Mouse (Mus musculus) Muller cell, postnatal 12 days (primary cell): ENCODE data around the gene Tpk1.

Experiments
- DNase-seq: peaks from one replicate; pipeline ENCODE4 v3.0.0-alpha.2; 2015; ENCODE audit errors: inconsistent ontology term

Gene Tpk1

DNA sequence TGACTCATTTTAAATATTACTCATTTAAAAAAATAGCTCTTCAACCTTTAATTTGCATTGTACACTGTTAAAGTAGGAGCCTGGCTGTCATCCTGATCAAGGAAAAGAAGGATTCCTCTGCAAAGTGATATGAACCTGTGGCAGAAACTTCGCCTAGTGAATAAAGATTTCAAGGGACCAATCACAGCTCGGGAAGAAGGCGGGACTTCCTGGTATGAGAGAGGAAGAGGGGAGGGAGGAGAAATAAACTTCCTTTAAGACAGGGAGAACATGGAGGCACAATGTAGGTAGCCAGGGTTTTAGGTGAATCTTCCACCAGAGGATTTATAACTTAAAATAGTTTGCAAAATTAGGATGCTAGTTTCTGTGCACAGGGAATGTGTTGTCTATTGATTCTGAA, 223.9 kb downstream of the Tpk1 start:
- DNase-seq, result no peak

DNA sequence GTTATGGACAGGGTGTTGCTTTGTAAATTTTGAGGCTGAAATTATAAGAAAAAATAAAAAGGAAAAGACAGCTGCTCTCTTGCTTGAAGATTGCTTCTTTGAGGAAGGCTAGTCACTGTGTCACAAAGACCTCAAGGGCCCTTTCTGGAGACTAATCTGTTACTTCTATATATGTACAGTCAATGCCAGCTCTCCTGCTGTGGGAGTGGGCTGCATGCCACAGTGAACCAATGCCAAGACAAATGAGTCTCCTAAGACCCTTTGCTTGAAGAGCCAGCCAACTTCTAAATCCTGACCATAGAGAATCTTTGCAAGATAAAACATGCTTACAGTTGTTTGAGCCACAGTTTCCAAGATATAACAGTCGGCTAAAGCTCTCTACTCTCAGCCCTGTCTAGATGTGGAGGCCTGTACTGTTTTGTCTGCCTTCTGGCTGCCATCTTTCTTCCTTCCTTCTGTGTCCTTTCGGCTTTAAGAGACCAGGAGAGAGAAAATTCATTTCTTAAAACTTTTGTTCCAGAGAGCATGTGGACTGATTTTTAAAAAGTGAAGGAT, 230.0 kb downstream of the Tpk1 start:
- no peak for DNase-seq

DNA sequence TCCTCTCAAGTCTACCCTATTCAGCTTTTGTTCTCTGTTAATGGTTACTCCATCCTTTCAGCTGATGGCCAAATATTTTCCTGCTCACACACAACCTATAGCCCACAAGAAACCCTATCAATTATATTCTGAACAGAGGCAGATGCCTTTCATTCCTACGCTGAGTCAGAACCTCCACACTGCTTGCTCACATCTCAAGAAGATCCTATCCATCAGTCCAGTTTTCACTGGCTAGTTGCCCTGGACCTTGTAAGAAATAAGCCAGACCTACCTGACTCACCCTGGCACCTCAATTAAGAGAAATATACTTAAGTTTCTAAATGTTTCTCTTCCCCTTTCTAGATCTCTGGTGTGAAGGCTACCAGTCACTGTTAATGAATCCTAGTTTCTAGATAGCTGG, 231.7 kb downstream of the Tpk1 start:
- DNase-seq, result peak; percentile 43

DNA sequence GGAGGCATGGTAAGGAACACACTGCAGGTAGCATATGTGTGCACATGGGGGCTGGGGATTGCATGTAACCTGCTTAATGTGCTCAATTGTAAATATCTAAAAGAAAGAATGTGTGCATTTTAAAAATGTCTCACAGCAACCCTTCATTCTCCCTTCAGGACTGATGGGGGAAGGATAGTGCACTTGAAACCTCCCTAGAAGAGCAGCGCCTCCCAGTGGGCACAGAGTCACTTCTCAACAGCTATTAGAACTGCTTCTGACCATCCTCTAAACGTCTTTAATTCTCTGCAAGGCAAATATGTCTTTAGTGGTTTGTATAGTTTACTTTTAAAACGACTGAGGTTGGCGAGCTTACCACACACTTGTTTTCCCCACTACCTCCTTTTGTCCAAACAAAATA, 241.1 kb downstream of the Tpk1 start:
- no peak for DNase-seq

DNA sequence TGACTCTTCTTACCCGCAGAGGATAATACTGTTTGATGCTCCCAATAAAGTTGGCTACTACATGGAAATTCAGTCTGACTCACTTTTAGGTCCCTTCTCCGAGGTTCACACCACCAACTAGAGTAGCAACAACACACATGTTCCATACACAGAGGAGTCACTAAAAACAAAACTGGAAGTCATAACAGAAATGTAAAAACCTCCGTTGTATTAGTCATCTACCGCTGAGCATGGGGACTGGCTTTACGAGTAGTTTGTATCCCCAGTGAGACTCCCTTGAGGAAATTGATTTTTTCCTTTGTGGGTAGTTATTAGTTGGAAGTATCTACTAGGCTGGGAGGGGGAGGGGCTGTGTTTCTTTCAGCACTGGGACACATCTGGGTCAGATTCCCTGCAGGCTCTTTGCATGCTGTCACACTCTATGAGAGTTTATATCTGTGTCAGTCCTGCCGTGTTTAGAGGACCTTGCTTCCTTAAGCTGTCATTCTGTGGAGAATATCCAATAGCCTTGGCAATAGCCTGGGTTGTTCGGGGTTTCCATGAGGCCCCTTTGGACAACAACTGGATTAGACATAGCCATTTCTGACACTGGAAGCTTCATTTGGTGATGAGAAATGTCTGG, 245.6 kb downstream of the Tpk1 start:
- no peak for DNase-seq

DNA sequence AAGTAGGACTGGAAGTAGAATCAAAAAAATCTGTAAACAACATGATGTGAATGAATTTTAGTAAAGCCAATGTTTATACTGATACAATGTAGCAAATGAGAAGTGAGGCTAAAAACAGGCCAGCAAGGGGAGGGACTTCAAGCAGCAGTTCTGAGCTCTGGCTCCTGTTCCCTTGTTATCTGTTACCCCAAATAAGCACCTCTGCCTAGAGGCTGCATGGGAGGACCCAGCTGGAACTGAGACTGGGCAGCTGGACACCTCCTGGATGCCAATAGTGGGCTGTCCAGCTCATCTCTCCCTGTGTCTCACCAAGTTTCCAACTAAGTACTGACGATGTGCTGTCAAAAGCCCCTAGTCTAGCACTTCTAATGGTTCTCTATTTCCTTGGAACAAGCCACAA, 257.1 kb downstream of the Tpk1 start:
- DNase-seq, result no peak

DNA sequence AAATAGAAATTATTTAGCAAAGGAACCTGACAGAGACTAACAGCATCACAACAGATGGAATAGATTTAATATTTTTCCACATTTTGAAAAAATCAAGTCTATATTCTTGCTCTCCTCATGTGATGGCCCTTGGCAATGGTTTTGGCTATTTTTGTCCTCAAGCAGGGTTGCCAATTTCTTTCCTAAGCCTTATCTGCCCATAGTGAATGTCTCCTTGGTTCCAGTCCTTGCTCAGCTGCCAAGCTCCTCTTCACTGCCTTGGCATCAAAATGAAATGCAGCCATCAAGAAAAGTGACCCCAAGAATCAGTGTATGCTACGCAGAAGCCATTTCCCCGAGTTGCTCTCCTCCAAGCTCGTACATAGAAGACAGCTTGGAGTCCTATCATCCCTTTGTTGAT, 263.0 kb downstream of the Tpk1 start:
- no peak for DNase-seq

DNA sequence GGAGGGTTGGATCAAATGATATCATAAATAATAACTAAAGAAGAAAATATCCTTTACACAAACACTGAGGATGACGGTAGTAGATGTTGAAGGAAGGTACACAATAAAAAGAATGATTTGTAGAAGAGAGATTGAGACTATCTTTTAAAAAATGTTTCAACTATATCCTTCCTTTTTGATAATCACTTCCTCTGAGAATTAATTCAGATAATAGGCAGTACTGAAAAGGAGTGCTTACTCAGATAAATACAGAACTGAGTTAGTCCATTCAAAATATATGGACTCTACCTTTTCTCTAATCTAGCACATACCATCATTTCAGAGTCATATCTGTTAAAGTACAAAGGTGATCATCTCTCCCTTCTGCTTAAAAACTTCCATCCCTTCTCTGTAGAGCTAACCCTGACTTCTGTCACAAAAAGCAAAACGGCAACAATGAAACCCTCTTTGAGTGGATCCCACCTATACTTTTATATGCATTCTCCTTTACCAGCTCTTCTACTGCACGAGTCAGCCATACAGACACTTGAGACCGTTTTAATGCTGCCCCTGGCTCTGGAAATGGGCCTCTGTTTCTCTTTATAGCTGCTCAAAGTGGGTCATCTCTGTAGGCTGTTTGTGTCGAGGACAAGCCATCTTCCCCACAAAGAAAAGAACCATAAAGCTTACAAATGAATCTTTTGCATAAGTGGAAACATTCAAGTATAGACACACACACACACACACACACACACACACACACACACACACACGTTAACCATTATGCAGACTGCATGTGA, 263.7 kb downstream of the Tpk1 start:
- no peak for DNase-seq

DNA sequence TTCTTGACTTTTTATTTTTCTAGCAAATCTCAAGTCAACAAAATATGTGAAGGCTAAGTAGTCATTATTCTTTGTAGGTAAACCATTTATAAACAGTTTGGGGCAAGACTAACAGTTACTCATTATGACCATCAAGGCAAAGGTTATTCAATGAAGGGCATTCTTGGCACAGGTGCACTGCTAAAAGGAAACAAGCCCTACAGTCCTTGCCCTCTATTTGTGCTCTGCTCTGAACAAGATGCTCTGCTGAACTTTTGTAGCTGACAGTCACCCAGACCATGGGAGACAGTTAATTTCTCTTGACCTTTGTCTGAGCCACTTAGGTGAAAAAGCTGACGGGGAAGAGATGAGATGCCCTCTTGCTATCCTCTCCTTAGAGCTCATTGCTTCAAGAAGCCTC, 269.7 kb downstream of the Tpk1 start:
- no peak for DNase-seq

DNA sequence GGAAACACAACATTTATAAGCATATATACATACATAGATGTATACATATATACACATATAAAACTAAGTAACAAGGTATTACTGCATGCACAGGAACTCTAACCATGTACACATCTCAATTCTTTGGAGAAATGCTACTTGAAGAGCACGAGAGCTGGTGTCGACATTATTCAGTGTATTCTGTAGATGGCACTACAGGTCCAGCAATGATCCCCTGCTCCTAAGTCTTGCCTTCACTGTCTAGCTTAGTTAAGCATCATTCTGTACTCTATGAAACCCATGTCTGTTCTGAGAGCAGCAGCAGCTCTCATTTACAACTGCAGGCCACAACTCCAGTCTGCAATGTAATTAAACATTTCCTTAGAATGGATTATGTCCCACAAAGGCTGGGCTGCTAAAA, 270.5 kb downstream of the Tpk1 start:
- peak; percentile 47 for DNase-seq

DNA sequence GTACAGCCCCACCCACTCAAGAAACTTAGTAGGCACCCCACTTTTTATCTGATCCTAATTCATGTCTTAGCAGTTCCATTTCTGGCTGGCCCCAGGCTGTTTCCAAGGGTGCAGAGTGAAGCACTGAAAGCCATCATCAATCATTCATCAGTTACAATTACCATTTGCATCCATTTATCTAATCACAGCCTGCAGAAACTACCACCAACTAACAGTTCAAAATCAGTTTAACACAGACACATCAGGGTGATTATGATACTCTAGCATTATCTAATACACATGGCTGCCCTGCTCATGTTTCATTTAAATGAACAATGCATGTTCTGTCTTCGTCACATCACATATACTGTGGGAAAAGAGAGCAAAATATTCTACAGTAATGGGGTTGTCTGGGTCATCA, 274.7 kb downstream of the Tpk1 start:
- no peak for DNase-seq

DNA sequence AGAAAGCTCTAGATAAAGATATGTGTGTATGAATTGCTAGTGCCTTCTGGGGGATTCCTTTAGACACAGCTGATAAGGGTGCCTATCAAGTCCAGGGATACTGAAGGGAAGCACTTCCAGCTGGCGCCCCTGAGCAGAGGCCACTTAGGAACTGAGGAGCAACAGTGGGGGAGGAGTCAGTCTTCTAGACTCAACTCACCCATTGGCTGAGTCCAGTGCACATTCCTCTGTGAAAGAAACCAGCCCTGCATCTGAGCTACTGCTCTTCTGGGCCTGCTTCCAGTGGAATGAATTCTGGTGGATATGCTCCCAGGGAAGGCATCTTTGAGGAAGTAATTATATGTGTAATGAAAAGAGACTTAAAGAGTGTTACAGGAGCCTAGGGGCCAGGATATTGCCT, 278.8 kb downstream of the Tpk1 start:
- DNase-seq, result peak; percentile 63

DNA sequence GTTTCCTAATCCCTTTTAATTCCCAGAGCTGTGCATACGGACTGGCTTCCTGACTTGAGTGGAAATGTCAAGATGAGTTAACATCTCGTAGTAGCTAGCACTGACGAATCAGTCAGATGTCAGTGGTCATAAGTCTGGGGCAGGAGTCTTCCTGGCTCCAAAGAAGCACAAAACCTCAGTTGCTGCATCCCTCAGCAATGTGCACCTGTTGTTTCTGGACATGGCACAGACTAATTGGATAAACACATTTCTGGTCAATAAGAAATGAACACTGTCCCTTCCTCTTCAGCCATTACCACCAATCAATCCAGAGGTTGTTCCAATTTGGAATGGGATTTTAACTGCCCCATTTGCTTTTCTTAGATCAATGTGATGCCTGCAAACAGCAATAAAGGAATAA, 281.2 kb downstream of the Tpk1 start:
- peak; percentile 16 for DNase-seq

DNA sequence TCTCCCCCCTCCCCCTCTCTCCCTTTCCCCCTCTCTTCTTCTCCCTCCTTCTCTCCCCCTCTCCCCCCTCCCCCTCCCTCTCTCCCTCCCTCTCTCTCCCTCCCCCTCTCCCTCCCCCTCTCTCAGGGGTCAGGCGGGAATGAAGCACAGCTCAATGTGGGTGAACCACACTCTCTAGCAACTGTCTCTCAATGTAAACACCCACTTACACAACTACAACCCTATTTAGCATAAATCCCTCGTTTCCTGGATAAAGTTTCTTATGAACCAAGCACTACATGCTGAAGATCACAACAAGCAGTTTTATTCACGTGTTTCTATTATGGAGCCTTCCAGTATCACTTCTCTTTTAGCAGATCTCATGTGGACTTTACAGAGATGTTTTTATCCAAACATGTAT, 281.8 kb downstream of the Tpk1 start:
- no peak for DNase-seq

DNA sequence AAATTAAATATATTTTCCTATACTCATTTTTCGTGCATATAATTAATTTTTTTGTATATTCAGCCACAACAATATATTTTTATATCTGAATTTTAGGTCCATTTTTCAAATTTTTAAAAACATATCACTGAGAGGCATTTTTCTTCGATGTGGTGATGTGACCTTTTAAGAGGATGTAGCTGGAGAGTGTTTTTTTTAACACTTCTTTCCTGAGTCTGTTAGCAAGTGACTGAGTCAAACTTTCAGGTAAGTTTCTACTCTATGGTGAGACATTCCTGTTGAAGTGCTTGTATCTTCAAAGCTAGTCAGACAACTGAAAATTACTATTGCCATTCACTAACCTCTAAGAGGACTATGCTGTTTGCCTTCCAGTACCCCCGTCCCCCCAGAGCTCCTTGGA, 283.3 kb downstream of the Tpk1 start:
- no peak for DNase-seq

DNA sequence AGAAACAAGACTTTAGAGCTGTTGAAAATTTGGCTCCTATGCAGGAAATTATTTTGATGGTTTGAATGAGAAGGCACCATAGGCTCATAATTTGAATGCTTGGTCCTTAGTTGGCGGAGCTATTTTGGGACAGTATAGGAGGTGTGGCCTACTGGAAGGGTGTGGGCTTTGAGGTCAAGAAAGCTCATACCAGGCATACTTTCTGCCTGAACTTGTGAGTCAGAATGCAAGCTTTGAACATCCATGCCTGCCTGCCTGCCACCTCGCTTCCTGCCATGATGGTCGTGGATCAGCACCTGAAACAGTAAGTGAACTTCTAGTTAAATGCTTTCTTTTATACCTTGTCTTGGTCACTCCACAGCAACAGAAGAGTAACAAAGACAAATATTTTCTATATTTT, 283.8 kb downstream of the Tpk1 start:
- peak; percentile 55 for DNase-seq

DNA sequence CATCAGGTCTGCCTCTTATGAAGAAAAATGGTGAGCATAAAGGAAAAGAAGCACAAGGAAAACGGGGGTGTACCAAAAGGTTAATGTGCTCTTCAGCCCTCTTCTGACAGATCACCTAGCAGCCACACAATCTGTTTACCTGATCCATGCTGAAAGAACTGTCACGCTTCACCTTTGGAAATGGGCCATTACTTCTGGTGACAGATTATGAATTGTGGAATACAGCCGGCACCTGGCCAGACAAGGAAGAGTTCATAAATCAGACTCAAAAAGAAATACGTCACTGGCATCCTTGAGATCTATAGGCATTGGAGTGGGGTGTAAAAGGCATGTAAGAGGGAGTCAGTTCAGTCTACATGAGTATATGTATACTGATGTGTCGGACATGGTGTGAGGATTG, 292.9 kb downstream of the Tpk1 start:
- no peak for DNase-seq

DNA sequence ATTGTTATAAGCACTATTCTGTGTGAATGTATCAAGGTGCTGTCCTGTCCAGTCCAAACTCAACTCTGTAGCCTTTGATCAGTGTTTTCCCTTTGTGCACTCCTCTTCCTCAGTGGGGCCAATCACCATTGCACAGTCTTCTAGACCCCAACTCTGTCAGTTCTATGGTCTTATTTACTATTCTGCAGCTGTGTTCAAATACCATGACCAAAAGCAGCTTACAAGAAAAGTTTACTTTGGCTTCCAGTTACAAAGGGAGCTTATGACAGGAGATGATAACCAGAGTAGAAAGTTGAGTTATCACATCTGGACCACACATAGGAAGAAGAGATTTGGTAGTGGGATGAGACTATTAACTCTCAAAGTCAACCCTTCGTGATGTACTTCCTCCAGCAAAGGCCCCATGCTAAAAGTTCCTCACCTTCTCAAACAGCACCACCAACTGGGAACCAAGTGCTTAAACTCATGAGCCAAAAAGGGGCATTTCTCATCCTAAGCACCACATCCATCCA, 298.6 kb downstream of the Tpk1 start:
- no peak for DNase-seq

DNA sequence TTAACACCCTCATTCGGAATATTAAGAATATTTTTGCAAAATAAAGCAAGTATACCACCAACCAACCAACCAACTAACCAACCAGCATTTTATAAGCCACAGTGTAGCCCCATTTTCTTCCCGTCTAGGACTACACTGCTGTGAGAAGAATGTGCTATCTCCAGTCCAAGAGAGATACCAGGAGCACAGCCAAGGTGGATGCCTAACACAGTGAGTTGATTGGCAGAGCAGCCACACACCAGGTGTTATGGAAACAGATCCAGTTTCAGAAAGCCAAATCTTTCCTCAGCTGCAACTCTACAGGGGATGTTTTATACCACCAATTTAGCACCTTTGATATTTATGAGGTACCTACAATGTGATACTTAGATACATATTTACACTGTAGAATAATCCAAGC, 299.1 kb downstream of the Tpk1 start:
- DNase-seq, result no peak

DNA sequence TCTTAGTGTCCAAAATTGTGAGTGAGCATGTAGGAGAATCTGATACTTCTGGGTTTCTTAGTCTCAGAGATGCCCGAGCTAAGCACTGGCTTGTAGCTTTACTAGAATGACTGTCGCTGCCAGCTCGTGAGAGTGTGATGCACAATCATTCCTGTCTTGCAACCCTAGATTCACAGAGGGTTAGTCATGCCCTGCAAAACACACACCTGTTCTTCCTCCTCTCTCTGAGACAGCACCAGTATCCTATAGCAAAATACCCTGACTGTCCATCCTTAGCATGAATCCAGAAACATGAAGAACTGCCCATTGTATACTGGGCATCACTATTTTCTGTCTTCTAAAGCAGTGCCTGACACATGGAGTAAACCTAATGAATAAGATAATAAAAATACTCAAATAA, 302.2 kb downstream of the Tpk1 start:
- no peak for DNase-seq

DNA sequence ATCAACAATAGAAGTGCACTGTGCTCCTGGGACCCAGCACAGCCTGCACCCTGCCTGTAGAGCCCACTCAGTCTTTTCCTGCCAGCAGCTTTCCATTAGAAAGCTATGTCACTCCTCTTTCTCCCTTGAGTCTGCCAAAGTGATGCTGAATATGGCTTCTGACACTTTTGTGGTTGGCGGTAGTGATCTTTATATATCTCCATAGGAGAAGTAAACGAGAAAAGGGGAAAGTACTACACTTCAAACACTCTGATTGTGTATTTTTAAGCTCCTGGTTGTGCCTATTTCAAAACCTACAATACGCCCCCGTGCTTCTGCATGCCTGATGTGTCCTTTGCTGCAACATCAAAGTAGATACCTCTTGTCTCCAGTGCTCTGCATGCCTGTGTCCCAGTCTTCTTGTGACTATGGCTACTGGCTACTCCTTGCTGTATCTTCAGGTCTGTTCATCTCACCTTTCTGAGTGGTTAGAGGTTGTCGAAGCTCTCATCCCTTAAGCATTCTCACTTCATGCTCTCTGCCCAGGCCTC, 302.7 kb downstream of the Tpk1 start:
- no peak for DNase-seq

DNA sequence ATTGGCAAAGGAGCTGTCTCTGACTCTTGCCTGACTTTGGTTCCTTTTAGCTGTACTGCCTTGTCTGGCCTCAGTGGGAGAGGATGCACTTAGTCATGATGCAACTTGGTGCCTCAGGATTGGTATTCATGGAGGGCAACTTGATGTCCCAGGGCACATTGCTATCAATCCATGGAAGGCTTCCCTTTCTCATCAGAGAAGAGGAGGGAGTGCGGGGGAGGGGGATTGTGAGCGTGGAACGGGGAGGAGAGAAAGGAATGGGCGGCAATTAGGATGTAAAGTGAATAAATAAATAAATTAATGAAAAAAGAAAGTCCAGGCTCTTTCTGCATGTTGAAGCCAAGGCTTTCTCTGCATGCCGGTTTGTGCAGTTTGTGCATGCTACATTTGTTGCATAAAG, 304.8 kb downstream of the Tpk1 start:
- no peak for DNase-seq

DNA sequence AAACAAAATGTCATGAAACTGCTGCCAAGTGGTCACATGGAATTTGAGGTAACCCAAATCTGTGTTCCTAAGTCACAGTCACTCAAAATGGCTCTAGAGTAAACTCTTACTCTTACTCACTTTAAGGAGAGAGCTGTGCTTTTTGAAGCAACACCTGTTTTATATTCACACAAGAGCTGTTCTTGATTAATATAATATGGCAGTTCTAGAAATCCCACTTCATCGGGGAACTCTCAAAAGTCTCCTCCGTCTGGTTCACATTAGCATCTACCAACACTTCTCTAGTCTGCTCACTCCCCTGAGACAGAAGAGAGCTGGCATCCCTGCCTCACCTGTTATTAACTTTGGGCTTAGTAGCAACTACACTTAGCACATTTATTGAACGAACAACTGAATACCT, 305.9 kb downstream of the Tpk1 start:
- no peak for DNase-seq
